Mouse (Mus musculus): Measurements from ENCODE around the gene Strn. TPM values are rescaled to one million over a fixed set of nuclear protein-coding genes. Genes with fewer than 3 reads are reported as not detected.
A peak's percentile ranks its signal among the peaks of the same experiment; 100 is the strongest.

The Strn gene
- polyA plus RNA-seq, 1 experiment from 2014 or later: 8.1 TPM

GRCm38 (mm10) chr17:78736473-78736988 lies 465 bp downstream of the Strn start:
- H3K9ac ChIP-seq: peak overlapping the region; percentile 84
- DNase-seq (peak; percentile 99), ATAC-seq (ENCODE audit: insufficient read depth) (peak; percentile 98)
- H3K27ac ChIP-seq (ENCODE audit: low read depth): peak overlapping the region; percentile 92
- peak overlapping the region; percentile 87 for H3K4me3 ChIP-seq (ENCODE audit: low read depth, low read length)
- peak overlapping the region; percentile 61 for H3K4me2 ChIP-seq
- H3K36me3 ChIP-seq (ENCODE audit: insufficient read depth): no peaks in the 10 kb centered on the region
- no peaks in the 10 kb centered on the region for H3K9me3 ChIP-seq (ENCODE audit: low read depth, low read length)
- H3K4me1 ChIP-seq (ENCODE audit: insufficient read depth): 0 out of 2 replicates have a peak, but pooled peaks cover 4% of the 10 kb centered on the region
- WGBS: under 1% methylated on average over 48 of the region's 60 CpGs
- no peak for TF ChIP-seq CTCF (IDR thresholded peaks at IDR 0.05; ENCODE audit: low read depth)
- H3K27me3 ChIP-seq (ENCODE audit: insufficient read depth, low read length): no peaks in the 10 kb centered on the region

GRCm38 (mm10) chr17:78735731-78736472 lies 1.1 kb downstream of the Strn start:
- ATAC-seq (ENCODE audit: insufficient read depth): peak; percentile 84
- WGBS: 0% methylated on average over 36 of the region's 39 CpGs
- H3K4me1 ChIP-seq (ENCODE audit: insufficient read depth): 0 out of 2 replicates have a peak, but pooled peaks cover 4% of the 10 kb centered on the region
- peak overlapping the region; percentile 84 for H3K9ac ChIP-seq
- DNase-seq: peak; percentile 30
- no peaks in the 10 kb centered on the region for H3K36me3 ChIP-seq (ENCODE audit: insufficient read depth)
- no peaks in the 10 kb centered on the region for H3K27me3 ChIP-seq (ENCODE audit: insufficient read depth, low read length)
- H3K27ac ChIP-seq (ENCODE audit: low read depth): peak overlapping the region; percentile 92
- H3K4me3 ChIP-seq (ENCODE audit: low read depth, low read length): peak overlapping the region; percentile 87
- H3K9me3 ChIP-seq (ENCODE audit: low read depth, low read length): no peaks in the 10 kb centered on the region
- TF ChIP-seq CTCF (IDR thresholded peaks at IDR 0.05; ENCODE audit: low read depth): no peak
- peak overlapping the region; percentile 61 for H3K4me2 ChIP-seq

- Histone ChIP-seq H3K9ac (peak overlapping the region; percentile 10; the same call in 1 of the 2 replicates), H3K4me2 (peak overlapping the region; percentile 61), H3K36me3 (ENCODE audit: insufficient read depth) (no peaks in the 10 kb centered on the region), H3K4me3 (ENCODE audit: low read depth, low read length) (peak overlapping the region; percentile 87), H3K27ac (ENCODE audit: low read depth) (no peak overlapping the region), H3K27me3 (ENCODE audit: insufficient read depth, low read length) (no peaks in the 10 kb centered on the region), H3K9me3 (ENCODE audit: low read depth, low read length) (no peaks in the 10 kb centered on the region), H3K4me1 (ENCODE audit: insufficient read depth) (0 out of 2 replicates have a peak, but pooled peaks cover 4% of the 10 kb centered on the region)
- ATAC-seq (ENCODE audit: insufficient read depth) (no peak), DNase-seq (no peak)
- 66% methylated on average over 10 of the region's 10 CpGs for WGBS
- no peak for TF ChIP-seq CTCF (IDR thresholded peaks at IDR 0.05; ENCODE audit: low read depth)
Observed at GRCm38 (mm10) chr17:78734806-78735205, 2.2 kb downstream of the Strn start.

- no peak overlapping the region for H3K9ac ChIP-seq
Observed at GRCm38 (mm10) chr17:78732056-78732455, 4.9 kb downstream of the Strn start.

GRCm38 (mm10) chr17:78726746-78727449 lies 10.1 kb downstream of the Strn start:
- WGBS: 72% methylated on average over 14 of the region's 14 CpGs
- ATAC-seq (ENCODE audit: insufficient read depth): no peak
- H3K9ac ChIP-seq: no peak overlapping the region
- H3K4me2 ChIP-seq: no peak overlapping the region
- no peak overlapping the region for H3K27ac ChIP-seq (ENCODE audit: low read depth)
- no peaks in the 10 kb centered on the region for H3K9me3 ChIP-seq (ENCODE audit: low read depth, low read length)
- no peaks in the 10 kb centered on the region for H3K27me3 ChIP-seq (ENCODE audit: insufficient read depth, low read length)
- H3K36me3 ChIP-seq (ENCODE audit: insufficient read depth): no peaks in the 10 kb centered on the region
- no peak for DNase-seq
- no peaks in the 10 kb centered on the region for H3K4me1 ChIP-seq (ENCODE audit: insufficient read depth)
- TF ChIP-seq CTCF (IDR thresholded peaks at IDR 0.05; ENCODE audit: low read depth): no peak
- H3K4me3 ChIP-seq (ENCODE audit: low read depth, low read length): no peak overlapping the region

More at GRCm38 (mm10) chr17:78732056-78732455, 4.9 kb downstream of the Strn start:
- no peak overlapping the region for H3K27ac ChIP-seq (ENCODE audit: low read depth)
- no peak overlapping the region for H3K4me2 ChIP-seq
- H3K36me3 ChIP-seq (ENCODE audit: insufficient read depth): no peaks in the 10 kb centered on the region
- H3K27me3 ChIP-seq (ENCODE audit: insufficient read depth, low read length): no peaks in the 10 kb centered on the region
- ATAC-seq (ENCODE audit: insufficient read depth) (no peak), DNase-seq (no peak)
- no peak overlapping the region for H3K4me3 ChIP-seq (ENCODE audit: low read depth, low read length)
- H3K4me1 ChIP-seq (ENCODE audit: insufficient read depth): 0 out of 2 replicates have a peak, but pooled peaks cover 4% of the 10 kb centered on the region
- H3K9me3 ChIP-seq (ENCODE audit: low read depth, low read length): no peaks in the 10 kb centered on the region
- no peak for TF ChIP-seq CTCF (IDR thresholded peaks at IDR 0.05; ENCODE audit: low read depth)
- 59% methylated on average over 1 of the region's 1 CpGs for WGBS

- ATAC-seq (ENCODE audit: insufficient read depth): no peak
- H3K9ac ChIP-seq: no peak overlapping the region
- H3K27ac ChIP-seq (ENCODE audit: low read depth): no peak overlapping the region
- no peak overlapping the region for H3K4me2 ChIP-seq
- no peaks in the 10 kb centered on the region for H3K4me1 ChIP-seq (ENCODE audit: insufficient read depth)
- WGBS: 48% methylated on average over 6 of the region's 6 CpGs
- H3K4me3 ChIP-seq (ENCODE audit: low read depth, low read length): no peak overlapping the region
- TF ChIP-seq CTCF (IDR thresholded peaks at IDR 0.05; ENCODE audit: low read depth): no peak
- H3K27me3 ChIP-seq (ENCODE audit: insufficient read depth, low read length): no peaks in the 10 kb centered on the region
- H3K9me3 ChIP-seq (ENCODE audit: low read depth, low read length): no peaks in the 10 kb centered on the region
- peak; percentile 12 for DNase-seq
- no peaks in the 10 kb centered on the region for H3K36me3 ChIP-seq (ENCODE audit: insufficient read depth)
Observed at GRCm38 (mm10) chr17:78724461-78725055, 12.4 kb downstream of the Strn start.

Measured in lung, embryonic 14.5 days (tissue).